Mouse (Mus musculus) adrenal gland (tissue): Measurements from ENCODE around the gene Nr1d1.

ENCODE experiments used
- intact Hi-C: fragments of 180-260 bp; cut with DNase I; formaldehyde crosslinking; loops from one replicate; pipeline ENCODE4 v1.15.1; 2025

Nr1d1 gene

GRCm38 (mm10) chr11:98788550-98789218, 13.6 kb upstream of the Nr1d1 start:
- intact Hi-C loops = loop anchor here (2.0 to 5.0 kb wide), 3 partner anchors 40 to 86 kb away; partner anchors contain the start of gene Csf3

DNA sequence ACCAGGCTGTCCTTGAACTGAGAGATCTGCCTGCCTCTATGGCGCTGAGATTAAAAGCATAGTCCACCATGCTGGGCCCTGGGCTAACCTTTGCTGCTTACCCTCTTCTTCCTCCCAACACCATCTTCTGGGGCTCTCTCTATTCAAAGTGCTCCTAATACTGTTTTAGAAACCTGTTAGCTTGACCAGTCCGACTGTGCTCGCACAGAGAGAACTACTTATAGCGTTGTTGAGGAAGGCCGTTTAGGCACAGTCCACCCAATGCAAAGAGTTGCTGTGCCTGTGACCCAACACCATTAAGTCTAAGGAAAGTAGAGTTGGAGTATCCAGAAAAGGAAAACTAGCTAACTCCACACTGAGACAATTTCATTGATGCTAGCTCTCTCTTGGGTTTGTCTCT, 13.0 kb upstream of the Nr1d1 start:
- intact Hi-C loops = loop anchor here (2.0 to 5.0 kb wide), 3 partner anchors 41 to 86 kb away; partner anchors contain the start of gene Csf3

- intact Hi-C loops = loop anchor here (2.0 to 5.0 kb wide), 4 partner anchors 41 to 85 kb away; partner anchors contain the start of gene Csf3
Measured at GRCm38 (mm10) chr11:98787691-98788090, 12.6 kb upstream of the Nr1d1 start.

GRCm38 (mm10) chr11:98787229-98787628, 12.1 kb upstream of the Nr1d1 start:
- intact Hi-C loops = loop anchor here (2.0 to 5.0 kb wide), 3 partner anchors 44 to 85 kb away; partner anchors contain the start of gene Csf3

- intact Hi-C loops = loop anchor here (2.0 to 5.0 kb wide), 3 partner anchors 44 to 84 kb away; partner anchors contain the start of gene Csf3
Measured at GRCm38 (mm10) chr11:98786359-98787214, 11.5 kb upstream of the Nr1d1 start.

DNA sequence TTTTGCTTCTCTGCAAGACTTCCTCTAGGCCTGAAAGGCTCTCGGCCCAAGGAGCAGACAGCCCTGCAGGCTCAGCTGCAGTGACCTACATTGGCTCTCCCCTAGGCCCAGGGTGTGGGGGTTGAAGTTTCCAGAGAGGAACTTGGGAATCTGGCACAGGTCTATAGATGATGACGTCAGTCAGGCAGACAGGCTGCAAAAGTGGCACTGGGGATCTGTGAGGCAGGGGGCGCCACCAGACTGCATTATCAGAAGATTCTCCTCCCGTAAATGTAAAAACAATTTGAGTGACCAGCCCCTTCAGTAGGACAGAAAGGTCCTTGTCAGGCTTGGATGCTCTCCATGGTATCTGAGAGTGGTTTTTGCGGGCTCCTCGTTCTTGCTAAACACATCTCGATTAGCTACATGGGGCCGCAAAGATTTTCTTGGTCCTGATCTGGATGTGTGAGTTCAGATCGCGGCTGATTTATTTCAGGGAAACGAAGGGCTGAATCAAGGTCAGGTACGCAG, 10.7 kb upstream of the Nr1d1 start:
- intact Hi-C loops = loop anchor here (2.0 to 5.0 kb wide), 3 partner anchors 43 to 84 kb away; partner anchors contain the start of gene Csf3

DNA sequence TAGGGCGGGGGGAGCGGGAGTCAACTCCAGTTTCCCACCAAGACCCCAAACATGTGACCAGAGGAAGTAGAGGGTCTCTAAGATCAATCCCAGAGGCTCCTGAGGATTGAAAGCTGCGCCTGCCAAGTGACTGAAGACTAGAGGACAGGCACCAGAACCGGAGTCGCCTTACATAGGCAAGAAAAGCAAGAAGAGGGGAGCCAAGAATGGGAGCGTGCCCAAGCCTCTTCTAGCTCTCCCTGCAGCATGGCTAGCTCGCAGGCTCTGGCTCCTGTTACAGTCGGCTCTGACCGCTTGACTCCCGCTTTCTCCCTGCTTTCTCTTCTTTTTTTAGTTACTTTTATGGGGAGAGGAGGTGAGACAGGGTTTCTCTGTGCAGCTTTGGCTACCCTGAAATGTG, 10.1 kb upstream of the Nr1d1 start:
- intact Hi-C loops = loop anchor here (5.0 kb wide), 2 partner anchors 68 to 83 kb away; partner anchors contain the start of gene Csf3

DNA sequence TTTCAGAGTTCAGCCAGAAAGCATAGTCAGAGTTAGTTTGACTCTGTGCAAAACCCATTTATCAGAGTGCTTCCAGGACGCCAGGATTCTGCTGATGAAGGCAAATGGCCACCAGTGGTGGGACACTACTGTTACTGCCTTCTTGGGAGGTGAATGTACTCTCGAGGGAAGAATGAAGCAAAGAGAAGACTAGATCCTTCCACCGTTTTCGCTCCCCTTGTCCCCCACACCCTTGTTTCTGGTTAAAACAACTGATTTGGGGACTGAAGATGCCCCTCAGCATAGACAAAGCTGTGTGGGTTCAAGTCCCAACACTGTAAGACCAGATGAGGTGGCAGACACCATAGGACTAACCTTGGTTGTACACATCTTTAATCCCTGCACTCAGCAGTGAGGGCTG, 9.0 kb upstream of the Nr1d1 start:
- intact Hi-C loops = no loop called here

GRCm38 (mm10) chr11:98783236-98783696, 8.1 kb upstream of the Nr1d1 start:
- intact Hi-C loops = no loop called here

- intact Hi-C loops = no loop called here
Measured at GRCm38 (mm10) chr11:98782651-98783235, 7.6 kb upstream of the Nr1d1 start.

DNA sequence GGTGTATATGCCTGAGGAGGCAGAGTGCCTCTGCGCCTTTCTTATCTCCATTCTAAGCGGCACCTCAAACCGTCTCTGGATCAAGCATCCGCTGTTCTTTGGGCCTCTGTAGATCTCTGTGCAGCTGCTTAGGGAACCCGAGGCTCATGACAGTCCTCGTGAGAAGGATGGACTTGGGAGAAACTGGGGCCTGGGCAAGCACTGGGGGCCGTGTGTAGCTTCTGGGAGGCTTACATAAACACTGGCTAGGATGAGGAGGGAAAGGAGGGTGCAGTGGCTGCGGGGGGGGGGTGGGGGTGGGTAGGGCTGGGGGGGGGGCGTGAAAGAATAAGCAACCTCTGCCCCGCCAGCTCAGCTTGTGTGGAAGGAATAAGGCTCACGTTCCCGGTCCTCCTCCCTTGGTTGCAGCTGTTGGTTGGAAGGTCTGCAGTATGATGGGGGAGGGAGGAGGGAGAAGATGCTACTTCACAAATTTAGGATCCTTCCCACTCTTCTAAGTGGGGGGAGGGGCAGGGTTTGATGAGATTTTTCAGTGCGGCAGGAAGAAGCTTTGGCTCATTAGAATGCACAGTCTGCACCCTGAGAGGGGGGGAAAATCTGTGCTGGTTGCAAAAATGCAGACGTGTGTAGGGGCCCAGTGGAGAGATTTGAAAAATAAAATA, 6.8 kb upstream of the Nr1d1 start:
- intact Hi-C loops = no loop called here

- intact Hi-C loops = no loop called here
Measured at GRCm38 (mm10) chr11:98777888-98778287, 2.8 kb upstream of the Nr1d1 start.

- intact Hi-C loops = no loop called here
Measured at GRCm38 (mm10) chr11:98776843-98777590, 1.9 kb upstream of the Nr1d1 start.

DNA sequence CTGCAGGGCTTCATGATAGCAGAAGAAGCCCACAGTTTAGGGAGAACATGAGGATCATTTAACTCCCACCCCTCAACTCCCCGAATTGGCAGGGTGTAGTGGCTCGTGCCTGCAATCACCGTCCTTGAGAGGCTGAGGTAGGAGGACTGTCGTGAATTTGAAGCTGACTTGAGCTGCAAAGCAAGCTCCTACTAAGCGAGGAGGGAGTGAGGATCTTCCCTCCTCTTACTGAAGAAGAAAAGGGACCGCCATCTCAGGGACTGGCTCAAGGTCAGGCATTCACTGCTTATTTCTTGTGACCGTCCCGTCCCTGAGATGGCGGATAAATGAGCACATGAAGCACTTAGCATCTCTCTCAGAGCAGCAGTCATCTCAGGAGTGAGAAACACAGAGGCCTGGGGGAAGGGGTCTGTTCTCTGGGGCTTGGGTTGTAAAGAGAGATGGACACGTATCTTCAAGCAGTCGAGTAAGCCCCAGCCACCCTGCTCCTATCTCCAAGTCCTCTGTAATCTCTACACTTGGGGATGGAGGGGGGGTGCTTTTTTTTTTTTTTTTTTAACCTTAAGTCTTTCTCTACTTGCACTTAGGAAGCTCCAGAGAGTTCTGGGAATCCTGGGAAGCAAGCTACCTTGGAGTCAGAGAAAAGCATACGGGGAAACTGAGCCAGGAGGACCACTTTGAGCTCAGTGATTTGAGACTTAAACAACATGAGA, 1.1 kb upstream of the Nr1d1 start:
- intact Hi-C loops = no loop called here

GRCm38 (mm10) chr11:98775348-98776051, 367 bp upstream of the Nr1d1 start:
- intact Hi-C loops = no loop called here

- intact Hi-C loops = no loop called here
Measured at GRCm38 (mm10) chr11:98773635-98774295, 1.4 kb downstream of the Nr1d1 start.

DNA sequence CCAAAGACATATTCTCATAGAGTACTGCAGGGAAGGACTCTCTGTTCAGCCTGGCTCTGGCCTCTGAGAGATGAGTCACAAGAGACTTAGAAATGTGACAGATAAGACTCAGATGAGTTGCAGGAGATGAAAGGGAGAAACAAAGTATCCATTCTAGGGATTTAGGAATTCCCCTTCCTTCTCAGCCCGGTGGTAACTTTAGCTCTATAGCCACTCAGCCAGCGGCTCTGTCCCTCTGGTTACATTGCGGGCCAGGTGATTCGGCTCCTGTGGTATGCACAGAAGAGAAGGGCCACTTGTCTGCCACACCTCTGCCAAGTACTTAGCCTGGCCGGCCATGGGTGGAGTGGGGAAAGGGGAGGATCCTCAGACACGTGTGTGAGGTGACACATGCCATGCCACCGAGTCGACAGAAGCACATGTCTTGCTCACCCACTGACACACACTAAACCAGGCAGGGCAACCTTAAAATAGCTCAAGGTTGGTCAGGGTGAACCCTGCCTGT, 2.4 kb downstream of the Nr1d1 start:
- intact Hi-C loops = no loop called here
